Mouse (Mus musculus) thymus, adult 2 months (tissue): Measurements from ENCODE around the gene Ptprj.

ENCODE experiments used
- CTCF ChIP-seq: fragments of 200-500 bp; IDR thresholded peaks from 2 replicates; pipeline ENCODE4 v1.5.1; 2012; ENCODE audit warnings: mild to moderate bottlenecking, control low read depth, low read length, moderate library complexity, borderline replicate concordance; ENCODE audit not compliant: control insufficient read depth, poor library complexity, insufficient read depth; ENCODE audit errors: extremely low read depth
- POLR2A ChIP-seq: fragments of 200-500 bp; IDR thresholded peaks from 2 replicates; pipeline ENCODE4 v1.6.1; 2012; ENCODE audit warnings: mild to moderate bottlenecking, low read length, control low read depth, moderate library complexity; ENCODE audit not compliant: control insufficient read depth, poor library complexity, insufficient read depth; ENCODE audit errors: extremely low read depth

- TF ChIP-seq CTCF (no peak), POLR2A (no peak)
Observed at GRCm38 (mm10) chr2:90526971-90527370, 53.5 kb downstream of the Ptprj start.
